Mouse (Mus musculus): ENCODE measurements around the gene Gpm6b. TPM values are rescaled to one million over a fixed set of nuclear protein-coding genes. Genes with fewer than 3 reads are reported as not detected.

Gene Gpm6b
- total RNA-seq, 4 experiments from 2014 or later: 3.6 to 7.1 (median 4.7) TPM

DNA sequence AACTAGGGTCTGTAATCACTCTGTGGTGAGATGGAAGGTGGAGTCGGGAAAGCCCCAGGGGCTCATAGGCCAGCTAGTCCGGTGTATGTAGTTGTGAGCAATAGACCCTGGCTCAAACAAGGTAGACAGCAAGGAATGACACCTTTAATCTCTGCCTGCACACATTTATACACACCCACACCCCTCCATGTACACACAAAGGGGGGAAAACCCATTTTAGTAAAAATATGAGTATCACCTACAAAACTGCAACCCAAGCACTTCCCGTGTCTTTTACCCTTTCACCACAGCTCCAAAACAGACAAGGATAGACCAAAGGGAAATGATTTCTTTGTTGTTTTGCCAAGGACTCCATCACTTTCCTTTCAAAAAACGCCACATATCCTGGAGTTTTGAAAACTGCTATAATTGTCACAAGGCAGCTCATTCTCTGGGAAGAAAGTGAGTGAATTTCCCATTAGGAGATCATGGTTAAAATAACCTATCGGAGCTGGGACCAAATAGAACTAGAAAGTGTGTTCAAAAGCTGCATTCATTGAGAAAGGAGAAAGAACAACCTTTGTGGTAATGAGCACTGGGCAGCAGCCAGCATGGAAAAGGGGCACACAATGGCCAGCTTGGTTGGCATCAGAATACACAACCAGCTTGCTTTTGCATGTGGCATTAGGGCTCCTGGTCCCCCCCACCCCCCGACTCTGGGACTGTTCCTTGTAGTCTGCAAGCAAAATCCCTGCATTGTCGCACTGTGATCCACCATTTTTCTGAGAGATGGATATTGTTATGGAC is 68.9 kb downstream of the Gpm6b start:
- DNase-seq: no peak

DNA sequence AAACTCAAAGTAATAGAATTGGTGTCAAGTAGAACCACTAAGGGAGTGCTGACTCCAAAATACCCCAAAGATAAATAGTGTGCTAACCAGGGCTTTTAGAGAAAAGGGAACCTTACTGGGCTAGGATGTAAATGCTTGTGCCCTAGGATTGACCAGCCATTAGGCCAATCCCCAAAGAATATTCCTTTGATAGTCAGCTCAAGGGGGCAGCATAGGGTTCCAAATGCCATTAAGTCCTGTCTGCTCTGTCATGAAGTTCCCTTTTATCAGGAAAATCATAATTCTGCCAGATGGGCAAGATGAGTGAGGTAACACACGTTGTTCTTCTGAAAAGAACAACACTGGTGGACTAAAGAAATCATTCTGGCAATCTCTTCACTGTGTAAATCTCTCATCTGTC is 70.1 kb downstream of the Gpm6b start:
- DNase-seq: no peak

GRCm38 (mm10) chrX:166315251-166315650 is 76.5 kb downstream of the Gpm6b start:
- DNase-seq: no peak

GRCm38 (mm10) chrX:166316552-166317375 is 78.1 kb downstream of the Gpm6b start:
- no peak for DNase-seq

- DNase-seq: no peak
These were observed 78.6 kb downstream of the Gpm6b start for GRCm38 (mm10) chrX:166317376-166317679.

GRCm38 (mm10) chrX:166323226-166323625 is 84.5 kb downstream of the Gpm6b start:
- DNase-seq: no peak

DNA sequence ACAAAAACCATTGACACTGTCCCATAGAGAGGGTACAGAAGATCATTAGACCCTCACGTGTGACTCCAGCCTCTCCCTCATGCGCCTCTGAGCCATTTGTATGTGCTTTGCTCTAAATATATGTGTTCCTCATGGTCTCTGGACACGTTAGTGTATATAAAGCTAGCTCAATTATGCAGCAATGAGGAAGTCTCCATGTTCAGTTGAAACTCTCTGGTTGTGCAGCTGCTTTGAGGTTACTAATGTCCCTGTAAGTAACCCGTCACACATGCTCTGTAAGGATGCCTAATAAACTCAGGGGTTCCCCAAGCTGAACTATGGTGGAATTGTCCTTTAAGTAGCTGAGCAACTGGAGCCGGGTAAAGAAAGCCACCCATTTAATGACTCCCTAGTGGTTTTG is 88.9 kb downstream of the Gpm6b start:
- DNase-seq: no peak

DNA sequence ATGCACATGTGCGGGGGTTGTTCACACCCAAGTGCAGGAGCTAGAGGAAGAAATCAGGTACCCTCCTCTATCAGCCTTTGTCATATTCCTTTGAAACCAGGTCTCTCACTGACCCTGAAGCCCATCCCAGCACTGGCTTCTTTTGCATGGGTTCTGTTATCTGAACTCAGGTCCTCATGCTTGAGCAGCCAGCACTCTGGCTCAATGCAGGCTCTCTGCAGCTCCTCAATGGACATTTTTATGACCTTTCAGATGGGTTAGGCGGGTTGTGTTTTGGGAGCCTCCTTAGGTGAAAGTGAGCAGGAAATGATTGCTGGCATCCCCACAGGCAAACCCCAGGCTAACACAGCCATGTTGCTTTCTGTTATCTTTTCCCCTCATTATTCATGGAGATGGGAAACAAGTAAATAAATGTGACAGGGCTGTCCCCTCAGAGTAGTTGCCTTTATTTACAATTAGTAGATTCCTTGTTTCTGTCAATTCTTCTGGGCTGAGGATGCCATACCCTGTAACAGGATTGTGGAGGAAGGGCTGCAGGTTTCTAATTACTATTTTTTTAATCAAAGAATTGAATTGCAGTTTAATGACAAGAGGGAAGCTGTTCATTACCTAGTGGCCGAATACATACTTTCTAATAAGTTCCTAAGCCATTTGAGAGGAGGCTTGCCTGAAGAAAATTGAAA is 89.6 kb downstream of the Gpm6b start:
- DNase-seq: no peak

DNA sequence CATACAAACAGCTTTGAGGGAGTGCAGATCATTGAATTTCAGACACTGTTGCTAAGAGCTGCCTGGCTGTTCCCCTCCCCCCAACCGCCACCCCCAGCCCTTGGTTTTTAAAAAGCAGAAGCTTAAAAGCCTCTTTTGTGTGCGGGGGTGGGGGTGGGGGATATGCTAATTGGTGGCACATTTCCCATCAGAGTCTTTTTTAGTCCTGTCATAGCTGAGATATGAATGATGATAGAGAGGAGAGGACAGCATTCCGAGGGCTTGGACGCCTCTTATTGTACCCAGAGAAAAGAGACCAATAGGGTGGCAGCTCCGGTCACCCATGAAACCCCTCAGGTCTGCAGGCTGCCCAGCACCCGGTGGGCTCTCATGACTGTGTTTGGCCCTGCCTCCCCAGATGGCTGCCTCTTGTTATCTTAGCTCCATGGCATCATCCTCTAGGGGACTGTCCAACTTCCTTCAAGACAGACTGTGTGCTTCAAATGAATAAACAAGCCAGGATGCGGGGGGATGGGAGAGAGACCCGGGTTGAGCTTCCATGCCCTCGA is 90.3 kb downstream of the Gpm6b start:
- no peak for DNase-seq

DNA sequence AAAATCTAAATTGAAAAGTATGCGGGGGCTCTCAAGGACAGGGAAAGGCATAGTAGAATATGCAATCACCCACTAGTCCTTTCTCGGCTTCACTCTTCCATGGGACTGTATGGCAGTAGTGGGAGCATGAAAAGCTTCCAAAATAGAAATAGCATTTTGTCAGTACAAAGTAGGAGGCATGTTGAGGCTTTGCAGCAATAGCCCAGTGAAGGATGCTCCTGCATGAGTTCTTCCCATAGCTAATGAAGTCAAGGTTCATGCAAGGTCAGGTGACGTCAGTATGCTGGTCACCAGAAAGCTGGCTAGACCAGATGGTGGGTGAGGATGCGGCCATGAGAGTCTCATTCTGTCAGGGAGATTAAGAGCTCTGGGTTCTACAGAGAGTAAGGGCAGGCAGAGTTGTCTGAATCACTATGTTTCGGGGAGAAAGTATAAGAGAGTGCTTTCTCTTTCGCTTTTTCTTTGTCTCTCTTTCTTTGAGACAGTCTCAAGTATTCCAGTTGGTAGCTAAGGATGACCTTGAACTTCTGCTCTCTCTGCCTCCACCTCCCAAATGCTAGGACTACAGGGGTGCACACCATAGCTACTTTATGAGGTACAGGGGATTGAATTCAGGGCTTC is 95.9 kb downstream of the Gpm6b start:
- DNase-seq: peak; percentile 51

DNA sequence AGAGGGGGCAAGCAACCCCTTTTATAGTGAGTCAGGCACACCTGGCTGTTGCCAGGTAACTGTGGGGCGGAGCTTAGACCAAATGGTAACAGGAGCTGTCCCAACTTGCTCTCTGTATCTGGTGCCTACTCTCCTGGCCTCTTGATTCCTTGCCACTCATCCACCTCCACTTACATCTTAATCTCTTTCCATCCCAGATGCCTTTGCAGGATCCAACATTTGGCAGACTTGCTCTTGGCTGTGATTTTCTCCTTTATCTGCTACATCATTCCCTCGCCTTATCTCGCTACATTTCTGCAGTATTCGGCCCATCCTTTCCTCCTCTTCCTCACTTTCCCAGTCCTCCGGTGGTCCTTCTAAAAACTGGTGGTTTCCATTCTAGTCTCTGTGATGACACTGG is 99.6 kb downstream of the Gpm6b start:
- DNase-seq: no peak

- no peak for DNase-seq
These were observed 100.2 kb downstream of the Gpm6b start for GRCm38 (mm10) chrX:166338784-166339520.

DNA sequence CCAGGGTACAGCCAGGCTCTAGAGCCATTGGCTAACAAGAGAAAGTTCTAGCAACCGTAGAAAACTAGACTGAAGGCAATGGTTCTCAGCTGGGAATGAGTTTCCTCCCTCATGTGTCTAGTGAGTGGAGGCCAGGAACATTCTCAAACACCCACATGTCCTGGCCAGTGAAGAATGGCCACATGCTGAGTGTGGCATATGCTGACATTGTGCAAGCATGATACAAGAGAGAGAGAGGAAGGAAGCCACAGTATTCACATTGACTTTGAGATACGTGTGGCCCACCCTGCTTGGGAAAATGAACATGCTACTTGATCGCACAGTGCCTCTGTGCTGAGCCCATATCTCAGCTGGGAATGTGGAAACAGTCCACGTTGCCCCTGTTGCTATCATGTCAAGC is 101.2 kb downstream of the Gpm6b start:
- DNase-seq: no peak

GRCm38 (mm10) chrX:166341795-166342194 is 103.1 kb downstream of the Gpm6b start:
- no peak for DNase-seq

DNA sequence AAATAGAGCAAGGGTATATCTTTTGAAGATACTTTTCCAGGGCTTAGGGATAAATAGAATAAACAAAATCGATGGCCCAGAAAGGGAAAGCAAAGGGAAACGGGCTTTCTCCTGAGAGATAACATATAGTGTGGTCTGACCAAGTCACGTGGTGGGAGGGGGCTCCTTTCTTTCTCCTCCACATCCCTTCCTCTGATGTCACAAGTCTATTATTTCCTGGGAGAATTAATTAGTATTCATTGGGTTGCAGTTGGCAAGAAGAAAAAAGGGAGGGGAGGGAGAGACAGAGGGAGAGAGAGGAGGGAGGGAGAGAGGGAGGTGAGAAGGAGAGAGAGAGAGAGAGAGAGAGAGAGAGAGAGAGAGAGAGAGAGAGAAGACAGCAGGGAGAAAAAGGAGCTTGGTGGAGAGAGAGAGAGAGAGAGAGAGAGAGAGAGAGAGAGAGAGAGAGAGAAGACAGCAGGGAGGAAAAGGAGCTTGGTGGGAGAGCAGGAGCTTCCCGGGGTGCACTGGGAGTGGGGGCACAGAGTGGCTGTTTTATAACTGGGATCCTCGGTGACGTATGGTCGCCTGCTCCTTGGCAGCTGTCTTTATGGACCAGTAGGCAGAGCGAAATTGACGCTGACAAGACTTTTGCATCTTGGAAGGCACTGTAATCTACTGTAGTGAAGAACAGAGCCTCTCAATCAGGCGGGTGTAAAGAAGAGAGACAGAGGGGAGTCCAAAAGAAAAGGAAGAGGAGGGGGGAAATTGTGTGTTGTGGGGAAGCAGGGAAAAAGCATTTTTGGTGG is 105.7 kb downstream of the Gpm6b start:
- DNase-seq: no peak

- no peak for DNase-seq
These were observed 109.4 kb downstream of the Gpm6b start for GRCm38 (mm10) chrX:166348086-166348485.

DNA sequence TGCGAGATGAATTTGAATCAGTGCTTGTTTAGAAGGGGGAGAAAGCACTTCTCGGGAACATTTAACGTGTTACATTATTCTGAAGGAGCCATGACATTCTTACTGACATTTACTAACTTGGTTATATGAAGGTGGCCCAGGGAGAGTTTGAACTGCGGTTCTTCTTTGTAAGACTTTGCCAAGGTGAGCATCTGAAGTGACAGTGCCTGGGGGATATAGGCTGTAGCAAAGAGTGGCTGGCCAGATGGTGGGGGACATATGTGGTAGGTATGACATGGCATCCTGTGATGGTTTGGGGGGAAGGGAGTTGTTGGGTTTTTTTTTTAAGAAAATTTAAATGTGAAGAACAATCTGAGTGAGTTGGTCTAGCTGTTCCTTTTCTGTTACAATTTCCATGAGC is 109.9 kb downstream of the Gpm6b start:
- DNase-seq: no peak

- peak; percentile 20 for DNase-seq
These were observed 113.1 kb downstream of the Gpm6b start for GRCm38 (mm10) chrX:166351790-166352189.

DNA sequence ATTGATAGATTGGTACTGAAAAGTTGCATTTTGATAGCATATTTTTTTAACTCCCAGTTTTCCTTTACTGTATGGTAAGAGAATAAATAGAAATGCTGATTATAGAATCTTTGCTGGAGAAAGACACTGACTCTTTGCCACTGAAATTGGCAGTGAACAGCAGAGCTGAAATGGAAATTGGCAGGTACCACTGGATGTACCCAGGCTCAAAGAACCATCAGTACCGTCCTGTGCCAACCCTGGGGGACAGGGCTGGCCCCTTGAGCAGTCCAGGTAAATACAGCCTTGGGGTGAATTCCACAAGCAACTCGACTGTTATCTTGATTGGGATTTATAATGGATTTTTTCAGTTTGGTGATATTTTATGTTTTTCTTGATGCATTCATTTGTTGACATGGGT is 114.7 kb downstream of the Gpm6b start:
- DNase-seq: no peak

- no peak for DNase-seq
These were observed 116.2 kb downstream of the Gpm6b start for GRCm38 (mm10) chrX:166354913-166355312.

- no peak for DNase-seq
These were observed 117.6 kb downstream of the Gpm6b start for GRCm38 (mm10) chrX:166356276-166356675.

Measured in adrenal gland, adult 8-10 months (tissue).